Mouse (Mus musculus): ENCODE results near the gene Sirt2. TPM values are rescaled to one million over a fixed set of nuclear protein-coding genes. Genes with fewer than 3 reads are reported as not detected.

Sirt2 gene
- total and polyA plus RNA-seq, 3 experiments = 35.7 to 72.4 TPM; not detected in 1

- Histone ChIP-seq H3K9me3 (replicated peaks; ENCODE audit: insufficient read depth, low read length) (no peaks in the 10 kb centered on the region), H3K36me3 (ENCODE audit: control insufficient read depth in 1 of 2, insufficient read depth in 2 of 2, low read length in 2 of 2) (peaks cover 0 to 32% of the 10 kb centered on the region in 2 experiments; a peak in 3 of 4 replicates), H3K79me2 (ENCODE audit: control insufficient read depth, insufficient read depth, low read length, poor library complexity) (peaks cover 20% of the 10 kb centered on the region), H3K4me1 (ENCODE audit: control insufficient read depth in 1 of 2, insufficient read depth in 2 of 2, low read length in 2 of 2) (peaks cover 27 to 46% of the 10 kb centered on the region in 2 experiments), H3K4me3 (ENCODE audit: control insufficient read depth in 1 of 2, insufficient read depth in 1 of 2, low read depth in 2 of 2, low read length in 2 of 2) (peak within 1 kb of the TSS; percentile 69 to 88), H3K9ac (ENCODE audit: control insufficient read depth, low read depth, low read length, poor library complexity, severe bottlenecking) (peak within 1 kb of the TSS; percentile 63), H3K27ac (ENCODE audit: control insufficient read depth, low read depth, low read length) (peak within 1 kb of the TSS; percentile 20), H3K27me3 (ENCODE audit: control insufficient read depth in 1 of 2, insufficient read depth in 2 of 2, low read length in 2 of 2) (no peaks in the 10 kb centered on the region)
- DNase-seq (ENCODE audit: low read depth, low spot score) = peak; percentile 8
- TF ChIP-seq MAX (IDR thresholded peaks at IDR 0.05; ENCODE audit: low read length) = no peak
- TF ChIP-seq CHD1 (IDR thresholded peaks at IDR 0.05; ENCODE audit: low read depth, low read length) = no peak
- TF ChIP-seq MYC (IDR thresholded peaks at IDR 0.05; ENCODE audit: low read depth, low read length) = no peak
- TF ChIP-seq ZC3H11A (IDR thresholded peaks at IDR 0.05; ENCODE audit: low read depth, low read length) = no peak
- TF ChIP-seq TBP (IDR thresholded peaks at IDR 0.05; ENCODE audit: low read depth, low read length) = no peak
- no peak for TF ChIP-seq POLR2AphosphoS5 (IDR thresholded peaks at IDR 0.05; ENCODE audit: borderline replicate concordance, low read depth, low read length)
- no peak for TF ChIP-seq ELF1 (IDR thresholded peaks at IDR 0.05; ENCODE audit: low read depth, low read length)
- TF ChIP-seq USF1 (IDR thresholded peaks at IDR 0.05; ENCODE audit: low read depth, low read length) = no peak
- TF ChIP-seq SIN3A (IDR thresholded peaks at IDR 0.05; ENCODE audit: low read length) = no peak
- TF ChIP-seq EP300 (IDR thresholded peaks at IDR 0.05; ENCODE audit: low read depth in 1 of 2, low read length in 2 of 2) = no peak
- no peak for TF ChIP-seq ZMIZ1 (IDR thresholded peaks at IDR 0.05; ENCODE audit: low read depth, low read length)
Observed at GRCm38 (mm10) chr7:28767462-28767965, 979 bp downstream of the Sirt2 start, which contains the start of gene Nfkbib. Gene Nfkbib (minus strand): TSS chr7:28767512.

DNA sequence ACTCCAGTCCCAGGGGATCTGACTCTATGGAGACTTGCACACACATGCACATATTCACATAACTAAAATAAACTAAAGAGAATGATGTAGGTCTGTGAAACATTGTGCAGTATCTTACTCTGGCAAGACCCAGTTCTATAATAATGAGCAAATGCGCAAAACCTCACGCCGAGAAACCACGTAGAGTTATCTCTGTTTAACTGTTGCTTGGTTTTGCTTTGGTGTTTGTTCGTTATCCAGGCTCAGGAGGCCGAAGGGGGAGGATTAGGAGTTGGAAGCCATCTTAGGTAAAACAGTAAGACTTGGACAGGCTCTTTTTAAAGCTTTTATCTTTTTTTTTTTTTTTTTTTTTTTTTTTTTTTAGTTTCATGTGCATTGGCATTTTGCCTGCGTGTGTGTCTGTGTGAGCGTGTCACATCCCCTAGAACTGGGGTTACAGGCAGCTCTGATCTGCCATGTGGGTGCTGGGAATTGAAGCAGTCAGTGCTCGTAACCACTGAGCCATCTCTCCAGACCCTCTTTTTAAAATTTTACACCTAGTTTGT lies 3.0 kb downstream of the Sirt2 start:
- Histone ChIP-seq H3K4me1 (ENCODE audit: control insufficient read depth in 1 of 2, insufficient read depth in 2 of 2, low read length in 2 of 2) (peaks cover 27 to 46% of the 10 kb centered on the region in 2 experiments), H3K4me3 (ENCODE audit: control insufficient read depth in 1 of 2, insufficient read depth in 1 of 2, low read depth in 2 of 2, low read length in 2 of 2) (peak overlapping the region; percentile 8 to 33; a peak in 3 of 4 replicates), H3K36me3 (ENCODE audit: control insufficient read depth in 1 of 2, insufficient read depth in 2 of 2, low read length in 2 of 2) (peaks cover 1 to 32% of the 10 kb centered on the region in 2 experiments; a peak in 3 of 4 replicates), H3K79me2 (ENCODE audit: control insufficient read depth, insufficient read depth, low read length, poor library complexity) (peaks cover 20% of the 10 kb centered on the region), H3K27me3 (ENCODE audit: control insufficient read depth in 1 of 2, insufficient read depth in 2 of 2, low read length in 2 of 2) (no peaks in the 10 kb centered on the region), H3K27ac (ENCODE audit: control insufficient read depth, low read depth, low read length) (peak overlapping the region; percentile 95), H3K9ac (ENCODE audit: control insufficient read depth, low read depth, low read length, poor library complexity, severe bottlenecking) (peak overlapping the region; percentile 57), H3K9me3 (replicated peaks; ENCODE audit: insufficient read depth, low read length) (no peaks in the 10 kb centered on the region)
- 0 out of 2 replicates have a peak, but pooled peaks have one; percentile 12 for TF ChIP-seq MEF2A (IDR thresholded peaks at IDR 0.05; ENCODE audit: extremely low read depth, insufficient replicate concordance, low read depth, low read length, poor library complexity, severe bottlenecking)
- TF ChIP-seq ETS1 (IDR thresholded peaks at IDR 0.05; ENCODE audit: low read depth, low read length) = peak; percentile 41; the same call in 1 of the 2 replicates
- TF ChIP-seq SIN3A (IDR thresholded peaks at IDR 0.05; ENCODE audit: low read length) = peak; percentile 65
- peak; percentile 14; the same call in 1 of the 2 replicates for TF ChIP-seq KAT2A (conservative IDR thresholded peaks at IDR 0.05; ENCODE audit: low read depth, low read length)
- no peak for TF ChIP-seq ZMIZ1 (IDR thresholded peaks at IDR 0.05; ENCODE audit: low read depth, low read length)
- TF ChIP-seq MAX (IDR thresholded peaks at IDR 0.05; ENCODE audit: low read length) = peak; percentile 0; the same call in 1 of the 2 replicates
- TF ChIP-seq EP300 (IDR thresholded peaks at IDR 0.05; ENCODE audit: low read depth in 1 of 2, low read length in 2 of 2) = peak; percentile 7 to 75; a peak in 1 of 4 replicates
- TF ChIP-seq TCF12 (IDR thresholded peaks at IDR 0.05; ENCODE audit: low read depth, low read length) = peak; percentile 69; the same call in 1 of the 2 replicates
- no peak for TF ChIP-seq POLR2A (IDR thresholded peaks at IDR 0.05; ENCODE audit: control insufficient read depth in 1 of 2, insufficient read depth in 1 of 2, low read depth in 1 of 2, low read length in 2 of 2, poor library complexity in 1 of 2)
- TF ChIP-seq MYC (IDR thresholded peaks at IDR 0.05; ENCODE audit: low read depth, low read length) = peak; percentile 57; the same call in 1 of the 2 replicates
- TF ChIP-seq GATA1 (IDR thresholded peaks at IDR 0.05; ENCODE audit: low read depth, low read length) = peak; percentile 53
- TF ChIP-seq USF1 (IDR thresholded peaks at IDR 0.05; ENCODE audit: low read depth, low read length) = no peak
- peak; percentile 92 for TF ChIP-seq ZNF384 (IDR thresholded peaks at IDR 0.05; ENCODE audit: low read depth, low read length)
- TF ChIP-seq TAL1 (IDR thresholded peaks at IDR 0.05; ENCODE audit: low read length) = peak; percentile 28
- TF ChIP-seq POLR2AphosphoS5 (IDR thresholded peaks at IDR 0.05; ENCODE audit: borderline replicate concordance, low read depth, low read length) = no peak
- peak; percentile 81 for DNase-seq (ENCODE audit: low read depth, low spot score)

Data from MEL (cell line).